Mouse (Mus musculus): ENCODE data around the gene Agbl2. TPM values are rescaled to one million over a fixed set of nuclear protein-coding genes. Genes with fewer than 3 reads are reported as not detected.

Gene Agbl2
- total RNA-seq, 2 experiments from 2014 or later = 0.18 to 0.55 TPM

DNA sequence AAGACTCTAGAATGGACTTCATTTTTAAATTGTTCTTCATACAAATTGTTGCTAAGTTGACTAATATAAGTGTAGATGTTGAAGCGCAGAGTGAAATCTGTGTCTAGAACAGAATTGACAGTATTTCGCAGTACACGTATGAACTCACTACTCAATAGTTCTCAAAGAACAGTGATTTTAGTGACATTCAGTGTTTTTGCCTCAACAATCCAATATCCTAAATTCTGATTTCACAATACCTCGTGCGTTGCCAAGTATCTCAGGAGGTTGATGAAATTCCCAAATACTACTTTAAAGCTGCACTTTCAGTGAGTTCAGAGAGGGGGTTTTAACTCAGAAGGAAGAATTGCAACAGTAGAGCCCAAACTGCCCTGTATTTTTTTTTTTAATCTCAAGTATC lies 65.8 kb downstream of the Agbl2 start:
- DNase-seq (ENCODE audit: low spot score in 2 of 2) = no peak
- intact Hi-C loops (cut with DNase I) = loop anchor here (5.0 kb wide), 1 partner anchor 66 kb away; the partner anchor contains the start of gene Agbl2

DNA sequence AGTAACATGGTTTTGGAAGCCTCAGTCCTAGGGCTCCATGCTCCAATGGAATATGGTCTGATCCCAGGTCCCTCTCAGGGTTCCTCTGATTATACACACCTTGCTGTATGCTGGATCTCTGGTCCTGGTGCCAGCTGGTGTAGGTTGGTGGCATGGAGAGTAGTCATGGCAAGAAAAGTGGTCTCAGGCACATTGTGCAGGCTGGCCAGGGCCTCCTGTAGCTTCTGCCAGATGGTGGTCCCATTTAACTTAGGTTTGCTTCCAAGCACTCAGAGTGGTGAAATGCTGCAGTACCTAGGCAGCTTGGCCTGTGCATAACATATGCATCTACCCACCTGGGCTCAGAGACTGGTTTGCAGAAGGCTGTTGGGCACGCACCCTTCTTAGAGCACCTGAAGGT lies 67.9 kb downstream of the Agbl2 start:
- intact Hi-C loops (cut with DNase I) = no loop called here
- DNase-seq (ENCODE audit: low spot score in 2 of 2) = no peak

DNA sequence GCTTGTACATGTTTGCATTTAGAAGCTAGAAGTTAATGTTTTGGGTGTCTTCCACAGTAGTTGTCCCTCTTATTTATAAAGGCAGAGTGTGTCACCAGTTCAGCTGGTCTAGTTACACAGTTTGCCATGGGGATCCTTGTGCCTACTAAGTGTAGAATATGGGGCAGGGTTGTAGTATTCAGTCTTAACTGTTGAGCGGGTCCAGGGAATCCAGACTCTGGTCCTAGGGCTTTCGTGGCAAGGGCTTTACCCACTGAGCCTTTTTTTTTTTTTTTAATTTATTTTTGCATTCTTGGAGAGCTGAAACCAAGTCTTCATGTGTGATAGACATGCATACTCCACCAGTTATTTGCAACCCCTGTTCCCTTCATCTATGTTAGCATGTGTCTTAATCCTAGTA lies 79.0 kb downstream of the Agbl2 start:
- intact Hi-C loops (cut with DNase I) = no loop called here
- DNase-seq (ENCODE audit: low spot score in 2 of 2) = no peak

DNA sequence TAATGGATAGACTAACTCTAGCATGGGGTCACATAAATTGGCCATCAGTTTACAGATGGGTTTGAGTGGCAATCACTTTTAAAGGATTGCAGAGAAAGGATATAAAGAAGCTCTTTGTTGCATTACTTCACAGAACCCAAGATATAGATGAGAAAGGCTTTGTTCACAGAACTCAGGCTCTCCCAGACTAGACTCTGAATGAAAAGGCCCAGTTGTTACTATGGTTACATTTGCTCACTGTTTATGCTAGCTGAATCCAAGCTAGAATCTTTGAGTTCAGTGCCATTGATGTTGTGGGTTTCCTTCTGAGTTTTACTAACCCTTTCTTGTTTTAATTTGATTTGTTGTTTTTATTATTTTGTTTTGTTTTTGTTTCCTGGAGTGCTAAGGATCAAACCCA lies 81.7 kb downstream of the Agbl2 start:
- DNase-seq (ENCODE audit: low spot score in 2 of 2) = no peak
- intact Hi-C loops (cut with DNase I) = no loop called here

DNA sequence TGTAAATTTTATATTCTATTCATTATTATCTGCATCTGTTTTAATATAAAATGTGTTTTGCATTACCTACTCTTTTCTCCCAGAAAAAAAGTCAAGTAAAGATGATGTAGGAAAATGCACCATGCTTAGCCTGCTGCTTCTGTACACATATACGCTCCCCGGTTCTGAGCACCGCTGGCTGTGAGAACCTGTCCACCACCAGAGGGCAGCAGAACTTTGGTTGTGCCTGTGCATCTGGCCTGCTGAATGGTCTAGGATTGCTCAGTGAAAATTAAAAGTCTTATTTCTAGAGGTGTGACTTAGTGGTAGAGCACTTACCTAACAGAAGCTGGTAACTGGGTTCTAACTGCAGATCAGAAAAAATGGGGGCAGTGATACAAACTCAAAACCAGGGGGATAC lies 84.0 kb downstream of the Agbl2 start:
- intact Hi-C loops (cut with DNase I) = loop anchor here (5.0 kb wide), 3 partner anchors 51 to 236 kb away; no protein-coding TSS in a partner anchor
- peak; percentile 94 to 95 for DNase-seq (ENCODE audit: low spot score in 2 of 2)

DNA sequence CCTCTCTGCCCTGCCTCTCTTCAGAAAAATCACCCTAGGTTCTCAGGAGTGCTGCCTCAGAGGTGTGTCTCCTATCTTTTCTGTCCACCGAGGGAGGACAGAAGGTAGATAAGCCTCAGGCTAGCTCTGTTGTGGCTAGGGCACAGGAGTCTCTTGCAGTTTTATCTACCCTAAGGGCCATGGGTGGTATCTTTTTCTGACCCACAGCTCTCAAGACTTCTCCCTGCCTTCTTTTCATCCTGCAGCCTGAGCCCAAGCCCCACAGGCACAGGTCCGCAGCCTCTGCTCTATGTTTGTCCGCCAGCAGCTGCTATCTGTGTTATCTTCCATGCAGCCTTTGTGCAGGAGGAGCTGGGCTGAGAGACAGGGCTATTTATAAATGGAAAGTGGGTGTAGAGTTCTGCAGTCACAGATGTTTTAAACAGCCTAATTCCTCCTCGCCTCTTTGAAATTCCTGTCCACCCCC lies 87.6 kb downstream of the Agbl2 start:
- DNase-seq (ENCODE audit: low spot score in 2 of 2) = peak; percentile 65 to 79
- intact Hi-C loops (cut with DNase I) = loop anchor here (10.0 kb wide), 1 partner anchor 95 kb away; no protein-coding TSS in a partner anchor

DNA sequence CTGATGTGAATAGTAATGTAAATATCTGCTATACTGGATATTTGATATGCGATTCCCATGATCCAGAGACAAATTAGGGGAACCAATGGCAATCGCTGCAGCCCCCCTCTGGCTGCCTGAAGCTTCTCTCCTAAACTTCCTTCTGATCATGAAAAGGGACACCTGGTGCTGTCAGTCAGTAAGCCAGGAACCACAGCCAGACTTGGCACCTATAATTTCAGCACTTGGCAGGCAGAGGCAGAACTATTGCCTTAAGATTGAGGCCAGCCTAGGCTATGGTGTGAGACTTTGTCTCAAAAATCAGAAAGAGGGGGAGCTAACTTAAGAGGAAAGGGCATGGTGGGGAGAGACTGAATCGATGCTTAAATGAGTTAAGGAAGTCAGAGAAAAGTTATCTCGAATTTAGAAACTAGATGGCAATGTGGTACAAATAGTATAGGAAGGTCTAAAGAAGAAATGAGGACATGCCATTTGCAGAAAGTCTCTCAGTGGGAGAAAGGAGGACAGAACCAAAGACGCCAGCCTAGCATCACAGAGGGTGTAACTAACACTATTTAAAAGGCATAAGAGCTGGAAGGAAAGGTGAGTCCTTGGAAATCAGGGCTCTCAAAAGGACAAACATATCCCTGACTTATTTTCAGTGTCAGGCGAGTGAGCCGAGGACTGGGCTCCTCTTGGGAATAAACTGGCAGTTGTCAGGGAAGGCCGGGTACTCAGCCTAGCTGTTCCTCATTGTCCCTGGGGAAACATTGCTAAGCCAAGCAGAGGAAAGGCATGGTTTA lies 88.8 kb downstream of the Agbl2 start:
- intact Hi-C loops (cut with DNase I) = loop anchor here (10.0 kb wide), 1 partner anchor 93 kb away; no protein-coding TSS in a partner anchor
- DNase-seq (ENCODE audit: low spot score in 2 of 2) = peak in 1 of 2 experiments; percentile 61

DNA sequence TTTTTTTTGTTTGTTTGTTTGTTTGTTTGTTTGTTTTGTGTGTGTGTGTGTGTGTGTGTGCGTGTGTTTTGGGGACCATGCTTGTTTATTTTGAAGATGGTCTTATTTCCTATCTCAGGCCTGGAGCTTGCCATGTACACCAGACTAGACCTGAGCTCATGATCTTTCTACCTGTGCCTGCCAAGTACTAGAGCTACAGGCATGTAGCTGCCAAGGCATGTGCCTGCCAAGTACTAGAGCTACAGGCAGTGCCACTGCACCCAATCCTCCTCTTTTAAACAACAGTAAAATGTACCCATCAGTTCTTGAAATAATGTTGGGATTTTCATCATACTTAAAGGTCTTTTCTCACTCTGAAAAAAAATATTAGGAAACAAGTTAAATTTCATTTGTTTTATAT lies 91.5 kb downstream of the Agbl2 start:
- DNase-seq (ENCODE audit: low spot score in 2 of 2) = no peak
- intact Hi-C loops (cut with DNase I) = loop anchor here (10.0 kb wide), 1 partner anchor 91 kb away; no protein-coding TSS in a partner anchor

DNA sequence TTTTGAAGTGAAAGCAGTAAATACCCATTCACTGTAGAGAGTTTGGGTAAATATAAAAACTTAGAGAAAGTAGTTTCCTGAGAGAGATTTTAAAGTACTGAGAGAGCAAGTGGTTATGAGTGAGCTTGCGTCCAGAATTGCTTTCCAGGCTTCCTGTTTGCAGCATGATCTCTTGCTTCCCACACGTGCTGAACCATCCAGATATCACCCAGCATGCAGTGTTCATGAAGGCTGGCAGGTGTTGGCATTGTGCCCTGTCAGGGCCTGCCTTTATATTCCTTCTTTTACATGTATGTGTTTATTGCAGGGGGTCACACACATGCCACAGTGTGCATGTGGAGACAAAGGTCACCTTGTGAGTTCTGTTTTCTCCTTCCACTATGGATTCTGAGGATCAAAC lies 92.7 kb downstream of the Agbl2 start:
- intact Hi-C loops (cut with DNase I) = loop anchor here (10.0 kb wide), 1 partner anchor 90 kb away; no protein-coding TSS in a partner anchor
- no peak for DNase-seq (ENCODE audit: low spot score in 2 of 2)

DNA sequence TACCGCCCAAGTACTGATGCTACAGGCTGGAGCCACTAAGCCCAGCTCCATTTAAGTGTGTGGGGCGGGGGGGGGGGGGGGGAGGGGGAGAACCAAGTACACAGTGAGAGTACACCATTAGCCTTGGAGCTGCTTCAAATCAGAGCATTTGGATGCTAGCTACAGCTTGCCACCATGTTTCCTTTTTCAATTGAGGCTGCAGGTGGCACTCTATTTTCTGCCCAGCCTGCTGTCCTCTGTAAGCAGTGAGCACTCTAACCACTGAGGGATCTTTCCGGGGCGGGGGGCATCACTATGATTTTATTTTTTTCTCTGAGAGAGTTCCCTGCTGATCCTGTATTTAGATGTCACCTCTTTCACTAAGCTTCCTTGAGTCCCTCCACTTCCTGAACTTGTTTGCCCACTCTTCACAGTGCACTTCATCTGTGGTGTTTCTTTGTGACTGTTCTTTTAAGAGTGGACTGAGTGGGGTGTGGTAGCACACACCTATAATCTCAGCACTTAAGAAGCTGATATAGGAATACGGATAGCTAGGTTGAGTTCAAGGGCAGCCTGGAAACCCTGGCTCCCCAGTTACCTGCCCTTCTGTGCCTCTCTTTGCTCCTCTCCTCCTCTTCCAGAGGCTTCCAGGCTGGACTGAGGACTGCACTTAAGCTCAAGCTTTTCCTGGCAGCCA lies 95.2 kb downstream of the Agbl2 start:
- no peak for DNase-seq (ENCODE audit: low spot score in 2 of 2)
- intact Hi-C loops (cut with DNase I) = loop anchor here (10.0 kb wide), 1 partner anchor 87 kb away; no protein-coding TSS in a partner anchor

DNA sequence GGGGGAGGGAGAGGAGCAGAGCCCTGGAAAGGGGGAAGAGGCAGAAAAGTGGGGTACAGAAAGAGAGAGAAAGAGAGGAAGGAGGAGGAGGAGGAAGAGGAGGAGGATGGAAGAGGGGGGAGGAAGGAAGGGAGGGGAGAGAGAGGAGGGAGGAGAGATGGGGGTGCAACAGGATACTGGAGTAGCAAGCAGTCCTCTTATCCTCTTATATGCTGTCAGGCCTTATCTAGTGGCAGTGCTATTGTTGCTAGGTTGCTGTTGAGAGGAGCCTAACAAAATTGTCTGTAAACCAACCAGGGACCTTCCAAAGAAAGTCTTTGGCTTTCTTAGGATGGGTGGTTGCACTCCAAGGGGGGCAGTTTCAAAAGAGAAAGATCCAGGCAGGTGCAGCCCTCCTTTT lies 96.9 kb downstream of the Agbl2 start:
- intact Hi-C loops (cut with DNase I) = loop anchor here (10.0 kb wide), 1 partner anchor 85 kb away; no protein-coding TSS in a partner anchor
- DNase-seq (ENCODE audit: low spot score in 2 of 2) = no peak

DNA sequence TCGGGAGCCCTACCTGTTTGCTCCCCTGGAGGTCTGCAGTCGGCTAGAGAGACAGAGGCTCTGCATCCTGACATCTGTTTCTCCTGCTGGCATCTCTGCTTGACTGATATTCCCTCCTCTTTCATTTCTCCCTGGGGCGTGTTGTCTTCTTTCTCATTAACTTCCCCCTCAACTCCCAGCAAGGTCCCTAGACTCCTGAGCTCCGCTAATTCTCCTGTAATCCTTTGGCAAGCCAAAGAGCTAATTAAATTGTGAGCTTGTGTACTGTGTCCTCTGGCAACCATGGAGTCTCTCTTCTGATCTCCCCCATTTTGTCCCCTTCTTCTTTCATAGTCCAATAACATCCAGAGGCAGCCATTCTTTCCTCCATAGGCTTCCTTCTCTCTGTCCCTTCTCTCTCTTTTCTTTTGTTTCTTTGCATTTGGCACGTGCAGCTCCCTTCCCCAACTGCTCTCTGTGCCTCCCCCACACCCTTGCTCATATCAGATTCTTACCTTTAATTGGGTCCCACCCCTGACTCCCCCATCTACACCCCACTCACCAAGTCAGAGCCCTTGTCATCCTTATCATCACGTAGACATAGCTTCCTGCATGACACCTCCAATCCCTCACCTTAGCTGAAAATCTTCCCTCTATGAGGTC lies 97.7 kb downstream of the Agbl2 start:
- DNase-seq (ENCODE audit: low spot score in 2 of 2) = no peak
- intact Hi-C loops (cut with DNase I) = no loop called here

DNA sequence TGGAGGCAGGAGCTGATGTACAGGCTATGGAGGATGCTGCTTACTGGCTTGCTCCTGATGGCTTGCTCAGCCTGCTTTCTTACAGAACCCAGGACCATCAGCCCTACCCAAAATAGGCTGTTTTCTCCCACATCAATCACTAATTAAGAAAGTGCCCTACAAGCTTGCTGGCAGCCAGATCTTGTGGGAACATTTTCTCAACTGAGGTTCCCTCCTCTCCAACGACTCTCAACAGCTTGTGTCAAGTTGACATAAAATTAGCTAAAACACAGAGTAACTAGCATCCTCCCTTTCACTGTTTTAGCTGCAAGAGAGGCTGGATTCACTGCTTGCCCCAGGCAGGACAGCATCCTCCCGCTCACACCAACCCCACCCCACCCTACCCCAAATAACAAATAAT lies 99.3 kb downstream of the Agbl2 start:
- intact Hi-C loops (cut with DNase I) = no loop called here
- DNase-seq (ENCODE audit: low spot score in 2 of 2) = no peak

Other genes with a start within 250 kb of the Agbl2 start
- gene Ptprj, start 202.1 kb upstream of the Agbl2 start, total RNA-seq (2021) = 100 to 1,000 TPM in 1 of 2 experiments, 10 to 100 TPM in 1; 91.2 to 111 TPM
- 10 to 100 TPM; 16.9 to 20.0 TPM for gene Nup160, start 105.5 kb upstream of the Agbl2 start, total RNA-seq (2021)
- gene Fnbp4, start 37.4 kb upstream of the Agbl2 start, total RNA-seq (2021) = 10 to 100 TPM; 62.7 to 62.8 TPM
- 100 to 1,000 TPM; 129 to 134 TPM for gene Mtch2, start 64.4 kb downstream of the Agbl2 start, total RNA-seq (2021)
- gene C1qtnf4, start 103.1 kb downstream of the Agbl2 start, total RNA-seq (2021) = 100 to 1,000 TPM; 261 to 310 TPM
- 10 to 100 TPM; 33.1 to 35.0 TPM for gene Kbtbd4, start 122.0 kb downstream of the Agbl2 start, total RNA-seq (2021)
- gene Ndufs3, start 122.1 kb downstream of the Agbl2 start, total RNA-seq (2021) = 100 to 1,000 TPM; 224 to 244 TPM
- 100 to 1,000 TPM; 134 to 147 TPM for gene Celf1, start 157.7 kb downstream of the Agbl2 start, total RNA-seq (2021)